Mouse (Mus musculus) small intestine, adult 2 months (tissue): Measurements from ENCODE around the gene Tssk6. TPM values are rescaled to one million over a fixed set of nuclear protein-coding genes. Genes with fewer than 3 reads are reported as not detected.

Source experiments
- H3K27ac ChIP-seq: fragments of 200-500 bp; 2 replicates; pipeline ENCODE4 v1.5.1; 2012; ENCODE audit warnings: low read depth, low read length, control low read depth, inconsistent platforms; ENCODE audit not compliant: insufficient read depth
- H3K27me3 ChIP-seq: fragments of 200-500 bp; 2 replicates; pipeline ENCODE4 v1.6.1; 2012; ENCODE audit warnings: mild to moderate bottlenecking, moderate library complexity, low read length, inconsistent platforms; ENCODE audit not compliant: control insufficient read depth, insufficient read depth
- H3K36me3 ChIP-seq: fragments of 200-500 bp; 2 replicates; pipeline ENCODE4 v1.6.1; 2012; ENCODE audit warnings: mild to moderate bottlenecking, low read length, control low read depth, inconsistent platforms; ENCODE audit not compliant: control insufficient read depth, insufficient read depth
- H3K4me1 ChIP-seq: fragments of 200-500 bp; 2 replicates; pipeline ENCODE4 v1.6.1; 2012; ENCODE audit warnings: low read length, inconsistent platforms, mixed read lengths; ENCODE audit not compliant: control insufficient read depth, insufficient read depth, insufficient read length
- H3K4me3 ChIP-seq: fragments of 200-500 bp; 2 replicates; pipeline ENCODE4 v1.5.1; 2012; ENCODE audit warnings: low read depth, mild to moderate bottlenecking, control low read depth, inconsistent platforms, low read length, moderate library complexity
- CTCF ChIP-seq: fragments of 200-500 bp; IDR thresholded peaks from 2 replicates; pipeline ENCODE4 v1.5.1; 2012; ENCODE audit warnings: low read depth, mild to moderate bottlenecking, control low read depth, inconsistent platforms, low read length, moderate library complexity, mixed read lengths; ENCODE audit not compliant: insufficient replicate concordance, insufficient read length; ENCODE audit errors: extremely low read depth
- POLR2A ChIP-seq: fragments of 200-500 bp; IDR thresholded peaks from 2 replicates; pipeline ENCODE4 v1.6.1; 2012; ENCODE audit warnings: low read depth, mild to moderate bottlenecking, control low read depth, inconsistent platforms, low read length, moderate library complexity
- WGBS: fragments of 180-500 bp; shearing (Covaris S2); methylation state at CpG from one replicate; pipeline ENCODE4 v1.1.7; 2018; 5-methylcytosine and 5-hydroxymethylcytosine counted together
- polyA plus RNA-seq: library from polyadenylated mRNA; depleted of rRNA; stranded (reverse); fragments of >200 nt; gene quantifications from 2 replicates; pipeline ENCODE4 v1.2.3, GENCODE M21; 2012

Tssk6 gene
- polyA plus RNA-seq, 1 experiment = 1.9 TPM

- peaks cover 5% of the 10 kb centered on the region for H3K4me1 ChIP-seq
- H3K27ac ChIP-seq = no peak overlapping the region
- 83% methylated on average over 5 of the region's 5 CpGs for WGBS
- no peaks in the 10 kb centered on the region for H3K36me3 ChIP-seq
- TF ChIP-seq CTCF (no peak), POLR2A (no peak)
- no peak overlapping the region for H3K4me3 ChIP-seq
- H3K27me3 ChIP-seq = no peaks in the 10 kb centered on the region
Observed at GRCm38 (mm10) chr8:69867696-69868326, 34.2 kb upstream of the Tssk6 start.

DNA sequence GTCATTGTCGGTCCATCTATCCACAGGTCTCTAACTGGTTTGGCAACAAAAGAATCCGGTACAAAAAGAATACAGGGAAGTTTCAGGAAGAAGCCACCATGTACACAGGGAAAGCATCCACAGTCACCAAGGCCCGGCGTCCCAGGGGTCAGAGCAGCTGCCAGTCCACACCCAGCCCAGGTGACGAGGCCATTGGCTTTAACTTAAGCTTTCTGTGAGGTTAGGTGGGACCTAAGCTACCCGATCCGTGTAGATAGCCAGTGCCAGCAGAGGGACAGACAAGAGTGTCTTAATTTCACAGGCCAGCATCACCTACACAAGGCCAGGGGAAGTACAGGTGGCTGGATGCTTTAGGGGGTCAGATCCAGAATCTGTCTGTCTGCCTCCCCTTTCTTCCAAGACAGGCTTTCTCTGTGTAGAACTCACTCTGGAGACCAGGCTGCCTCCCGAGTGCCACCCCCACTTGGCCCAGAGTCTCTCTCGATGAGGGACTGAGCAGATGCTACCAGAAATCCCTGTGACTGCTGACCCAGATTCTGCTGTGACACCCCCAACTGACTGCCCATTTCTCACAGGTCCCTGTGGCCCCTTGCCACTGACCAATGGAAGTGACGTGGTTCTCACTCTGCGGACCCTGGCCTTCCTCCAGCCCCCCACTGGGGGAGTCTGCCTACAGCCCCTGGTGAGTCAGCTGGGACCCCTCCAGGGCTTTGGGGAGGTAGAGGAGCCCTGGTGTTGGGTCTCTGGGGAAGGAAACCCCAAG lies 31.8 kb upstream of the Tssk6 start:
- no peak for TF ChIP-seq POLR2A
- no peak for TF ChIP-seq CTCF
- 79% methylated on average over 11 of the region's 11 CpGs for WGBS
- Histone ChIP-seq H3K36me3 (no peaks in the 10 kb centered on the region), H3K4me3 (no peak overlapping the region), H3K4me1 (peaks cover 5% of the 10 kb centered on the region), H3K27me3 (no peaks in the 10 kb centered on the region), H3K27ac (no peak overlapping the region)

- no peak overlapping the region for H3K27ac ChIP-seq
- H3K4me3 ChIP-seq = no peak overlapping the region
- H3K36me3 ChIP-seq = no peaks in the 10 kb centered on the region
- H3K27me3 ChIP-seq = no peaks in the 10 kb centered on the region
- 75% methylated on average over 6 of the region's 6 CpGs for WGBS
- TF ChIP-seq POLR2A (no peak), CTCF (no peak)
- H3K4me1 ChIP-seq = peaks cover 5% of the 10 kb centered on the region
Observed at GRCm38 (mm10) chr8:69870907-69871306, 31.1 kb upstream of the Tssk6 start.

DNA sequence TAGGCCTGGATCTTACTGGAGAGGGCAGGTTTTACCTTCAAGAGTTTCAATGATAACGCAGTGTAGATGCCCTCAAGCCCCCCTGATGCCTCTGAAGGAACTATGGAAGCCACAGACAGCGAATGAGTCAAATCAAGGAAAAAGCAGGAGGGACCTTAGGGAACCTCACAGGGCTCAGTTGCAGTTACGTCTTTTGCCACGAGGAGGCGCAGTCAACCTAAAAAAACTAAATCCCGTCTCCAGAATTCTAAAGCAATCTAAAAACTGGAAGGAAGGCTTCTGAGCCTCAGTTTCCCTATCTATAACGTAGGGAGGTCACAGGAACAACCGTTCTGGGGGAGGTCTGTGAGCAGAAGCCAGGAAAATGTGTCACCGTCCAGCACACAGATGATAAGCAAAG lies 27.8 kb upstream of the Tssk6 start:
- Histone ChIP-seq H3K4me3 (no peak overlapping the region), H3K36me3 (no peaks in the 10 kb centered on the region), H3K27ac (no peak overlapping the region), H3K27me3 (no peaks in the 10 kb centered on the region), H3K4me1 (no peaks in the 10 kb centered on the region)
- 9% methylated on average over 9 of the region's 9 CpGs for WGBS
- no peak for TF ChIP-seq POLR2A
- peak; percentile 81; the same call in 1 of the 2 replicates for TF ChIP-seq CTCF

GRCm38 (mm10) chr8:69874654-69875053 lies 27.3 kb upstream of the Tssk6 start:
- Histone ChIP-seq H3K4me1 (no peaks in the 10 kb centered on the region), H3K27me3 (peaks cover 4% of the 10 kb centered on the region), H3K36me3 (no peaks in the 10 kb centered on the region), H3K27ac (no peak overlapping the region), H3K4me3 (no peak overlapping the region)
- TF ChIP-seq CTCF = no peak
- TF ChIP-seq POLR2A = no peak
- WGBS = 81% methylated on average over 13 of the region's 13 CpGs

GRCm38 (mm10) chr8:69876097-69876496 lies 25.9 kb upstream of the Tssk6 start:
- Histone ChIP-seq H3K36me3 (no peaks in the 10 kb centered on the region), H3K4me1 (no peaks in the 10 kb centered on the region; the same call in 1 of the 2 replicates), H3K27me3 (peaks cover 18% of the 10 kb centered on the region), H3K27ac (no peak overlapping the region), H3K4me3 (no peak overlapping the region)
- TF ChIP-seq CTCF (no peak), POLR2A (no peak)
- 56% methylated on average over 10 of the region's 10 CpGs for WGBS

GRCm38 (mm10) chr8:69876967-69877366 lies 25.0 kb upstream of the Tssk6 start:
- H3K36me3 ChIP-seq = no peaks in the 10 kb centered on the region
- no peak overlapping the region for H3K27ac ChIP-seq
- H3K4me1 ChIP-seq = peaks cover 6% of the 10 kb centered on the region
- WGBS = 80% methylated on average over 10 of the region's 10 CpGs
- TF ChIP-seq CTCF (no peak), POLR2A (no peak)
- peaks cover 26% of the 10 kb centered on the region for H3K27me3 ChIP-seq
- no peak overlapping the region for H3K4me3 ChIP-seq
